Mouse (Mus musculus) megakaryocyte-erythroid progenitor cell, adult 5-6 weeks (primary cell): ENCODE data around the gene Mustn1. TPM values are rescaled to one million over a fixed set of nuclear protein-coding genes. Genes with fewer than 3 reads are reported as not detected.

Experiments used
- ATAC-seq: replicated peaks from 2 replicates; pipeline ENCODE4 v1.8.0; 2016; ENCODE audit warnings: mild to moderate bottlenecking, inconsistent platforms; ENCODE audit not compliant: severe bottlenecking, poor library complexity, low FRiP score, low TSS enrichment
- total RNA-seq, 2 experiments: library from RNA; stranded (forward) in 1 of 2; stranded (reverse) in 1 of 2; fragments of 200-1000, 215-1000 nt in 1 of 2; fragments of >200 nt in 1 of 2; fragmentation: Nextera tagmentation in 1 of 2; gene quantifications; 2 replicates each; pipeline ENCODE4 v1.2.3; 2014 to 2017

Mustn1 gene
- total RNA-seq (2014; fragmentation: Nextera tagmentation) (0.52 and 1.4 TPM in 2 replicates), total RNA-seq (2017) (1.2 TPM in 1 of 2 replicates, not detected in the other)

DNA sequence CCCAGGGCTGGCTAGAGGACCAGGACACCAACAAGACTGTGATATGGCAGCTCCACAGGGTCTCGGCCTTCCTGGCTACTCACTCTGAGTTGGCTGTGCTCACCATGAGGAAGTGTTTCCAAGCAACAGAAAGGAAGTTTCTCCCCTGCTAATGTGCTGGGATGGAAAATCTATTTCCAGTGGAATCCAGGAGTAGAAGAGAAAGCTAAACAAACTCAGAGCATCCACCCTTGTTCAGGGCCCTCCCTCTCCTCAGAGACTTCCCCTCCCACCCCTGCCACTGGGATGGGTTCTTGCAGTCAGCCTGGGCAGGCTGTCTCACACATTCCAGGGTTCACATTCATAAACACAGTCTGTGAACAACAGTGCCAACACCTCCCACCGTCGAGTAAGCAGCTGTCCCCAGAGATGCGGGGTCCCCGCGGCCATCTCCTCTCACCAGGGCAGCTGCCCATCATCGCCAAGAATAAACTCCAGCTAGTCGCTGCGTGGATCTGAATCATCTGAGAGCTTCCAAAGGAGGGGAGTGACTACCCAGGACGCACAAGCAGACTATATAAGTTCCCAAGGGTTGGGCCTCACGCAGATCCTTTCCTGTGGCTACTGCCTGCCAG is at the start of gene Mustn1:
Gene Mustn1 (plus strand): TSS at position 243 of the 614 bp plus-strand sequence.
- ATAC-seq: no peak

GRCm38 (mm10) chr14:30837416-30837996 is 41.5 kb upstream of the Mustn1 start:
- no peak for ATAC-seq

- ATAC-seq: no peak
Measured at GRCm38 (mm10) chr14:30843701-30844100, 35.3 kb upstream of the Mustn1 start.

DNA sequence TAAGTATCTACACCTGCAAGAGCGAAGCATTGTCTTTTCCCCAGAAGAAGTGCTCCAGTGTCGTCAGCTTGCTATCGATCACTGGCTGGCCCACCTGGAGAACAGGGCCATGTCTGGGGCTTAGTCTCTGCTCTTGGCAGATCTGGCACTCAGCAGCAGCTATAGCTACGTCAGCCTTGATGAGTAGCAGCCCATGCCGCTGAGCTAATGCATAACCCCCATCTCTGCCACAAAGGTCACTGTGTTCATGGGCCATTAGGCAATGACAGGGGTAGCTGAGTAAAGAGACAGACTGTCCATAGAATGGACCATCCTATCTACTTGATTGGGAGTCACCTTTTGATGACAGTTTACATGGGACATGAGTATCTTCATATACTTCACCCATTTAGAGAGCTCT is 28.5 kb upstream of the Mustn1 start:
- ATAC-seq: no peak

DNA sequence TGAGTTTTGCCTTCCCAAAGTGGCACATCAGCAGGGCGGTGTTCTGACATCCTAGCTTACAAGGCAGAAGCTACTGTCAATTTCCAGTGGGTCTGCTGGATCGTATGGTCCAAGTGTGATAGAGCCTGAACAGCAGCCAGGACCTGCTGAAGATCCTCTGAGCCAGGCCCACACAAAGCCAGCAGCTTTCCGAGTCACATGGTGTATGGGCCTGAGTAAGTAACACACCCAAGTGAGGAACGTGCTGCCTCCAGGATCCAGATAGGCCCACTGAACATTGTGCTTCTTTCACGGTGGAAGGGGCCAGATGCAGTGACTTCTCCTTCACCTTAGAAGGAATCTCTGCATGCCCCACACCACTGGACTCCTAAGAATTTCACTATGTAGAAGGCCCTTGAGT is 26.7 kb upstream of the Mustn1 start:
- no peak for ATAC-seq

GRCm38 (mm10) chr14:30855316-30855715 is 23.7 kb upstream of the Mustn1 start:
- ATAC-seq: no peak

GRCm38 (mm10) chr14:30856885-30857507 is 22.0 kb upstream of the Mustn1 start:
- no peak for ATAC-seq

GRCm38 (mm10) chr14:30857990-30858389 is 21.0 kb upstream of the Mustn1 start:
- 0 out of 2 replicates have a peak, but pooled peaks have one; percentile 71 for ATAC-seq

DNA sequence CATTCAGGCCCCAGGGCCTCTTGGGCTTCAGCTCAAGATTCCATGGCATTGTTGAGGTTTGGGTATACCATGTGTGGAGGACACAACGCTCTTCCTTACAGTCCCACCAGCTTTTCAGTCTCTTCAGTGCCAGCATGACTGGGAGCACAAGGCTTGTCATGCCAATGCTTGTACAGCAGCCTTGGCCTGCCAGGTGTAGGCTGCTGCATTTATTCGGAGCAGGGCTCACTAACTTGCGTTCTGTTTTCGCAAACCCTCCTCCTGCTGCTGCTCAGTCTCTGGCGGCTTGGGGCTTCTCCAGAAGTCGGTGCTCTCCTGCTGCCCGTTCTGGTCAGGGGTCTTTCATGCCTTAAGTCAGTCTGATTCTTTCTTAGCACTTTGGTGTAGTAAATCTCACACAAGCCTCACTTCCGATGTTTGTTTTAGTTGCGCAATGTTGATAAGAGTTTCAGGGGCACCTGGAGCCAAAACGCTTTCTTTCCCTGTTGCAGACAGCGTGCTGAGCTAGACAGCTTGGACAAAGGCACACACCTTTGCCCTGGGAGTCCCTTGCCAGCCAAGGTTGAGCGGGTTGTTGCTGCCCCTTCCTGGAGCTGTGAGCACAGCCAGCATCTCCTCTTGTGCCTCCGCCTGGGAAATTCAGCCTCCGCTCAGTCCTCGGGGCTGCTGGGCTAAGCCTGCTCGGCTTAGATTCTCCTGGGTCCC is 17.4 kb upstream of the Mustn1 start:
- no peak for ATAC-seq

- no peak for ATAC-seq
Measured at GRCm38 (mm10) chr14:30862368-30862767, 16.6 kb upstream of the Mustn1 start.

DNA sequence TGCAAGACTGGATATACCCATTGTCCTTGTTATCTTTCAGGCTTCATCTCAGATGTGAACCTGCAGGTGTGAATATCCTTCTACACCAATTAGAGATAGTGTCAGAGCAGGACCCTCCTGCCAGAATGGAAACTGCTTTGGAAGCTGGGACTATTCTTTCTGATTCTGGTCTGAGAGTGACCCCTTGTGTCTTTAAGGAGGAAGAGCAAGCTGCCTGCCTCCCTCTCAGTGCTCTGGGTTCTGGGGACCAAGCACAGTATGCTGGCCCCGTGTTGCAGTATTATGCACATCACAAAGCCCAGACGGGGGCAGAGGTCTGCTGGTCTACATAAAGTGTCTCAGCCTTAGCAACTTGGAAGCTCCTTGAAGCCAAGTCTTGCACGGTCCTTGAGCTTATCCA is 13.7 kb upstream of the Mustn1 start:
- no peak for ATAC-seq

GRCm38 (mm10) chr14:30867042-30867441 is 12.0 kb upstream of the Mustn1 start:
- peak; percentile 79 for ATAC-seq

GRCm38 (mm10) chr14:30868826-30869225 is 10.2 kb upstream of the Mustn1 start:
- no peak for ATAC-seq

DNA sequence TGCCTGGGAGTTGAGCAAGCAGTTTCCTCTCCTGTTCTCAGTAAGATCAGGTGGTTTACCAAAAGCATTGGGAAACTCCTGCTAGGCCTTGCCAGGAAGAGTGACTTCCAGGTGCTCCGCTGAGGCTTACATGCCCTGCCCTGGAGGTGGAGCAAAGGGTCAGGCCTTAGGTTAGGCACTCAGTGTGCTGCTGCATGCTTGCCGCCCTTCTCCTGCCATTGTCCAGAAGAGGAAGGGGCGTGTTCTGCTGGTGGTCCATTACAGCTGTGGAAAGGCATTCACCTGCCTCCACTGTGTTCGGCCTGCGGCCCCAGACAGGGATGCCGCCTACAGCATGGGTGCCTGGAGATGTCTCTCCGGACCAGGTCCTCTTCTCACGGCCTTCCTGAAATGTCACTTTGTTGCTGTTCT is 9.6 kb upstream of the Mustn1 start:
- no peak for ATAC-seq

- no peak for ATAC-seq
Measured at GRCm38 (mm10) chr14:30870206-30871147, 8.5 kb upstream of the Mustn1 start.

- no peak for ATAC-seq
Measured at GRCm38 (mm10) chr14:30874095-30874700, 4.8 kb upstream of the Mustn1 start.

GRCm38 (mm10) chr14:30875130-30875865 is 3.7 kb upstream of the Mustn1 start:
- ATAC-seq: peak; percentile 34; the same call in 1 of the 2 replicates

GRCm38 (mm10) chr14:30875955-30876354 is 3.0 kb upstream of the Mustn1 start:
- ATAC-seq: no peak
